Mouse (Mus musculus): Measurements from ENCODE around the gene Otop2. TPM values are rescaled to one million over a fixed set of nuclear protein-coding genes. Genes with fewer than 3 reads are reported as not detected.
A peak's percentile ranks its signal among the peaks of the same experiment; 100 is the strongest.

The Otop2 gene
- polyA plus RNA-seq, 1 experiment from 2014 or later, result not detected

DNA sequence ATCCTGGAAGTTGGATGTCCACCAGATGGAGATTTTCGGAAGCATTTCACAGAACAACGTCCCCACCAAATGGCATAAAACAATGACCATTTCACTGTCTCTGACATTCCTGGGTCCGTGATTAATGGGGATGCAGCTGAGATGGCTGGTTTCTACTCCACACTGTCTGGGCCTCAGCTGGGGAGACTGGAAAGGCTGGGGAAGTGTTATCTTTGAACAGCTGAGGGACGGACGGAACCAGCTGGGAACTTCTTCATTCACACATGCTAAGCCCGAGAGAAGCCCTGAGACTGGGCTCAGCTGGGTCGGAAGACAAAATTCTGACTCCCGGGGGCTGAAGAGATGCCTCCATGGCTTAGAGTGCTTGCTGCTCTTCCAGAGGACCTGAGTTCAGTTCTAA is 64.4 kb downstream of the Otop2 start:
- Histone ChIP-seq H3K4me3 (no peak overlapping the region), H3K36me3 (no peaks in the 10 kb centered on the region), H3K27ac (no peak overlapping the region), H3K9me3 (replicated peaks) (no peaks in the 10 kb centered on the region), H3K4me1 (peaks cover 24% of the 10 kb centered on the region), H3K27me3 (ENCODE audit: low read depth, poor library complexity, severe bottlenecking) (peaks cover 100% of the 10 kb centered on the region)
- DNase-seq (ENCODE audit: low spot score), result no peak
- WGBS, result 63% methylated on average over 8 of the region's 8 CpGs

DNA sequence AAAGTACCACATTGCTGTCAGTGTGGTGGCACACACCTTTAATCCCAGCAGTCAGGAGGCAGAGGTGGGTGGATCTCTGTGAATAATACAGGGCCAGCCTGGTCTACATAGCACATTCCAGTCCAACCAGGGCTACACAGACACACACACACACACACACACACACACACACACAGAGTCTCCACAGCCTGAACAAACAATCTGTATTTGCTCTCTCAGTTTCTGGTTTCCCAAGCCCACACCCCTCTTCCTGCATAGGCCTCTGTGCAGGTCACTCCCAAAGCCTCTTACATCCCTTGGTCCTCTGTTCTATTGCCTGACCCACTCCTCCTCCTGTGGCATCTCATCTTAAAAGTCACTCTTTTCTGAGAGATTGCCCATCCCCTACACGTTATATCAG is 65.1 kb downstream of the Otop2 start:
- 74% methylated on average over 1 of the region's 1 CpGs for WGBS
- no peak for DNase-seq (ENCODE audit: low spot score)
- Histone ChIP-seq H3K36me3 (no peaks in the 10 kb centered on the region), H3K9me3 (replicated peaks) (no peaks in the 10 kb centered on the region), H3K4me1 (peaks cover 18% of the 10 kb centered on the region), H3K27ac (no peak overlapping the region), H3K4me3 (no peak overlapping the region), H3K27me3 (ENCODE audit: low read depth, poor library complexity, severe bottlenecking) (peaks cover 100% of the 10 kb centered on the region)

DNA sequence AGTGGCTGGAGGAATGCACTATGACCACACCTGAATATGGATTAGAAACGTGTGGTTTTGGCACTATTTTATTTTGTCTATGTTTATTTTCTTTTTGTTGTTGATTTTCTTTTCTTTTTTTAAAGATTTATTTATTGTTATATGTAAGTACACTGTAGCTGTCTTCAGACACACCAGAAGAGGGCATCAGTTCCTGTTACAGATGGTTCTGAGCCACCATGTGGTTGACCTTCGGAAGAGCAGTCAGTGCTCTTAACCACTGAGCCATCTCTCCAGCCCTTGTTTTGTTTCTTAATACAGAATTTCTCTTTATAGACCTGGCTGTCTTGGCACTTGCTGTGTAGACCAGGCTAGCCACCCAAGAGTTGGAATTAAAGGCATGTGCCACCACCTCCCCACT is 65.8 kb downstream of the Otop2 start:
- H3K4me1 ChIP-seq, result peaks cover 11% of the 10 kb centered on the region
- no peaks in the 10 kb centered on the region for H3K36me3 ChIP-seq
- H3K27ac ChIP-seq, result no peak overlapping the region
- H3K9me3 ChIP-seq (replicated peaks), result no peaks in the 10 kb centered on the region
- no peak for DNase-seq (ENCODE audit: low spot score)
- WGBS, result 51% methylated on average over 2 of the region's 2 CpGs
- H3K27me3 ChIP-seq (ENCODE audit: low read depth, poor library complexity, severe bottlenecking), result peaks cover 96% of the 10 kb centered on the region
- H3K4me3 ChIP-seq, result no peak overlapping the region

DNA sequence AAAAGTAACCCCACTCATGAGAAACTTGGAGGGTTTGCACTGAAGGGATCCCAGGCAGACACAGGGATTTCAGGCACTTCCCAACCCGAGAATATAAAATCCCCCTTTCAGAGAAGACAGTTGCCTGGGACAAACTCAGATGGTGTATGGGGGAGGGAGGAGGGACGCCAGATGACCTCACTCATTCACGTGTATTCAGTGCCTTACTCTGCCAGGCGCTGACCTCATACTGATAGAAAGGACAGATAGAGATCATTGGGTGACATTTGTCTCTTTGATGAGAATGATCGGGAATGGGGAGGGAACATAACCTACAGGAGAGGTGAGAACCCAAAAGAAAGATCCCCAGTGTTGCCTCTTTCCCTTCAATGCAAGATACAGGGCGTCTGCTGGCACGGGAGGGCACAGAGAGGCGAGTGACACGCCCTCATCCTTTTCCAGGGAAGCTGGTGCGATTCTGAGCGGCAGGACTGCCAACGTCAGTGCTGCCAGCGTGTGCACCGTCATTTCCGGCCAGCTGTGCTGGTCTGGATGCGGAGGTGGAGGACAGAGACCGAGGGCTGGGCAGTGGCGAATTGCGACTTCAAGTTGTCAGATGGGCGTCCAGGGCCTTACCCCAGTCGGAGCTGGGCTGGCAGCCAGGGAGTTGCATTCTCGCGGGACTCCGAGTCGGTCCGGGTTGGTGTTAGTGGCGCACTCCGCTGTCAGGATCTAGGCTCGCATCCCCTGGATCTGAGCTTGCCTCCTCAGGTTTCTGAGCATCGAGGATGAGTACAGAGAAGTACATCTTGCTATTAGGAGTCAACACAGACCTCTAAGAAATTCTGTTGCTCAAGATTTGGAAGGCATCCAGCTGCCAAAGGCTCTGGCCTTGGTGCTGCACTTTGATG is 67.1 kb downstream of the Otop2 start:
- no peaks in the 10 kb centered on the region for H3K36me3 ChIP-seq
- peak; percentile 49 for DNase-seq (ENCODE audit: low spot score)
- H3K4me3 ChIP-seq, result peak overlapping the region; percentile 50
- no peaks in the 10 kb centered on the region for H3K9me3 ChIP-seq (replicated peaks)
- H3K27ac ChIP-seq, result no peak overlapping the region; the same call in 1 of the 2 replicates
- H3K4me1 ChIP-seq, result peaks cover 11% of the 10 kb centered on the region
- 2% methylated on average over 30 of the region's 30 CpGs for WGBS
- H3K27me3 ChIP-seq (ENCODE audit: low read depth, poor library complexity, severe bottlenecking), result peaks cover 83% of the 10 kb centered on the region

DNA sequence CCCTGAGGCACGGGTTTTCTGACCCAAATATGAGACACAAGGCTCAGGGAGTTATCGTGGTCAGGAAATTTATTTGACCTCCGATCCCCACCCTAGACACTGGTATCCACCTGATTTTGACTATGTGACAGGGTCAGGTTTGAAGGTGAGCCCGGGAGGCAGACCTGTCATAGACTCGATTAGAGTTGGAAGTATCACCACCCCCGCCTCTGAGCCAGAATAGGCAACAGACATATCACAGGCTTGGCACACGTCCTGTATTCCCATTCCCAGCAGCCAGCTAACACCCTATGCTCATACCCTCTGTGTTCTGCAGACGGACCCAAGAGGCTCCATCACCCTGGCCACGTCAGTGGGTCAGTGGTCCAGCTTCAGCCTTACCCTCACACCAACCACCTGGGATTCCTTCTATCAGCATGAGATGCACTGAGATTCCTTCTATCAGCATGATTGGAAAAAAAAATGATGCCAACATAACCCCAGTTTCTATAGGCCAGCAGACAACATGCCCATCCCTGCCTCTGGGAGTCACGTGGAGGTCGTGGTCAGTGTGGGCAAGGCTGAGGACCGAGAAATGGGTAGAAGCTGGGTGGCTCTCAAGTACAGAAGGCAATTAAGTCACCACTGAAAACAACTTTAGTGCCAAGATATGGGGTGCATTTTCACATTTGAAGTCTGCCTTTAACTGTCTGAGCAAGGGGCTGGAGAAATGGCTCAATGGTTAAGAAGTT is 67.9 kb downstream of the Otop2 start:
- H3K4me1 ChIP-seq, result peaks cover 11% of the 10 kb centered on the region
- no peak overlapping the region for H3K27ac ChIP-seq
- peaks cover 75% of the 10 kb centered on the region for H3K27me3 ChIP-seq (ENCODE audit: low read depth, poor library complexity, severe bottlenecking)
- no peak for DNase-seq (ENCODE audit: low spot score)
- H3K4me3 ChIP-seq, result peak overlapping the region; percentile 50
- no peaks in the 10 kb centered on the region for H3K9me3 ChIP-seq (replicated peaks)
- H3K36me3 ChIP-seq, result no peaks in the 10 kb centered on the region
- WGBS, result 71% methylated on average over 12 of the region's 12 CpGs

DNA sequence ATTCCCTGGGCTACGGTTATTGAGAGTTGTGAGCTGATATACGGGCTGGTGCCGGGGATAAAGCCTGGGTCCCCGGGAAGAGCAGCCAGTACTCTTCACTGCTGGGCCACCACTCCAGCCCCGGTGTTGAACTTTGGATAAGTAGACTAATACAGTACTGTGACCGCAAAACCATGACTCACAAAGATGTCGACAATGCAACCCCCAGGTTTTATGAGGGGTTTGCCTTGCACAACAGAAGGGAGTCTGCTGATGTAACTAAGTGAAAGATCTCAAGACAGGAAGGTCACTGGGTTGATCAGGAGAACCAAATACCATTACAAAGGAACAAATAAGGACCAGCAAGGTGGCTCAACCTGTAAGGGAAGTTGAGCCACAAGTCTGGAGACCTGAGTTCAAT is 69.8 kb downstream of the Otop2 start:
- H3K27me3 ChIP-seq (ENCODE audit: low read depth, poor library complexity, severe bottlenecking), result peaks cover 56% of the 10 kb centered on the region

DNA sequence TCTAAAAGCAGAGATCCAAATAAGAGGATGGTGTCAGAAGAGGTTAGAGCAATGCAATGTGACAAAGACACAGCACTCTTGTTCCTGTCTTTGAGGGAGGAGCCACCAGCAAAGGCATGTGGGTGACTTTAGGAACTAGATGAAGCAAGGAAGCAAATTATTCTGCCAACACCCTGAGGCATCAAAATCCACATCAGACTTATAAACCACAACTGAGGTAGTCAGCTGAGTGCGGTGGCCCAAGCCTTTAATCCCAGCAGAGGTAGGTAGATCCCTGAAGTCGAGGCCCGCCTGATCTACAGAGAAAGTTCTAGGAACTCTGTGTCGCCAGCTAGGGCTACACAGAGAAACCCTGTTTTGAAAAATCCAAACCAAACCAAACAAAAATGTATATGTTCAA is 70.3 kb downstream of the Otop2 start:
- Histone ChIP-seq H3K27ac (no peak overlapping the region), H3K4me1 (peaks cover 23% of the 10 kb centered on the region), H3K36me3 (no peaks in the 10 kb centered on the region), H3K4me3 (no peak overlapping the region), H3K9me3 (replicated peaks) (no peaks in the 10 kb centered on the region), H3K27me3 (ENCODE audit: low read depth, poor library complexity, severe bottlenecking) (peaks cover 51% of the 10 kb centered on the region)
- WGBS, result 85% methylated on average over 4 of the region's 4 CpGs
- DNase-seq (ENCODE audit: low spot score), result no peak

More for the DNA sequence above, 69.8 kb downstream of the Otop2 start:
- no peak overlapping the region for H3K4me3 ChIP-seq
- DNase-seq (ENCODE audit: low spot score), result no peak
- WGBS, result 72% methylated on average over 7 of the region's 7 CpGs
- H3K27ac ChIP-seq, result no peak overlapping the region
- H3K36me3 ChIP-seq, result no peaks in the 10 kb centered on the region
- peaks cover 19% of the 10 kb centered on the region for H3K4me1 ChIP-seq
- no peaks in the 10 kb centered on the region for H3K9me3 ChIP-seq (replicated peaks)

DNA sequence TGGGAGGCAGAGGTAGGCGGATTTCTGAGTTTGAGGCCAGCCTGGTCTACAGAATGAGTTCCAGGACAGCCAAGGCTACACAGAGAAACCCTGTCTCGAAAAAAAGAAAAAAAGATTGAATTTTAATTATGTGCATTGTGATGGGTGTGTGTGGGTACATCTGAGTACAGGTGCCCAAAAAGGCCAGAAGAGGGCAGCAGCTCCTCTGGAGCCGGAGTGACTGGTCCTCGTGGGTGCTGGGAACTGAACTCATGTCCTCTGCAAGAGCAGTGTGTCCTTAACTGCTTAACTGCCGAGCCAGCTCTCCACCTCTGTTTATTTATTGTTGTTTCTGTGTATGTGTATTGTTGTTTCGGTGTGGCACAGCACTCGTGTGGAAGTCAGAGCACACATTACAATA is 70.9 kb downstream of the Otop2 start:
- H3K36me3 ChIP-seq, result no peaks in the 10 kb centered on the region
- H3K9me3 ChIP-seq (replicated peaks), result no peaks in the 10 kb centered on the region
- no peak overlapping the region for H3K27ac ChIP-seq
- H3K4me3 ChIP-seq, result no peak overlapping the region
- peaks cover 45% of the 10 kb centered on the region for H3K27me3 ChIP-seq (ENCODE audit: low read depth, poor library complexity, severe bottlenecking)
- WGBS, result 89% methylated on average over 7 of the region's 7 CpGs
- DNase-seq (ENCODE audit: low spot score), result no peak
- peaks cover 29% of the 10 kb centered on the region for H3K4me1 ChIP-seq

DNA sequence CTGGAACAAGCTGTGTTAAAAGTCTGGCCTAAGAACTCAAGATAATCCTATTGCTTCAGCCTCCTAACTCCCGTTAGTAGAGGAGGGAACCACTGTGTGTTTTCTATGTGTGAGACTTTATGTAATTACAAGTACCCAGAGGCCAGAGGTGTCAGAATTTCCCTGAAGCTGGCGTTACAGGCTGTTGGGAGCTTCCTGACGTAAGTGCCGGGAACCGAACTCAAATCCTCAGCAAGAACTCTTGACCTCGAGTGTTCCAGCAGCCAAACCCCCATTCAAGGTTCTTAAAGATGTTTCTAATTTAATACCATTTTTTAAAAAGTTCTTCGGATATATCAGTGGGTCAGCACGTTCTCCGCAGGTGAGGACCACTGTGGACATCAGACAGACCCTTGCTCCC is 74.3 kb downstream of the Otop2 start:
- peak; percentile 42 for DNase-seq (ENCODE audit: low spot score)
- peak overlapping the region; percentile 96 for H3K4me3 ChIP-seq

More for the DNA sequence above, 74.3 kb downstream of the Otop2 start:
- Histone ChIP-seq H3K27ac (peak overlapping the region; percentile 99), H3K27me3 (ENCODE audit: low read depth, poor library complexity, severe bottlenecking) (peaks cover 20% of the 10 kb centered on the region), H3K36me3 (0 out of 2 replicates have a peak, but pooled peaks cover 3% of the 10 kb centered on the region), H3K4me1 (peaks cover 45% of the 10 kb centered on the region), H3K9me3 (replicated peaks) (no peaks in the 10 kb centered on the region)
- whole genome bisulfite sequencing, result 10% methylated on average over 9 of the region's 9 CpGs

Other genes starting within 250 kb of the Otop2 start
- not detected in 2 replicates for gene Cd300e, start 245.0 kb upstream of the Otop2 start, polyA plus RNA-seq (2016; fragmentation: Nextera tagmentation; extraction: Ambion mirVana)
- 0.95 and 1.8 TPM in 2 replicates for gene Rab37, start 215.7 kb upstream of the Otop2 start, polyA plus RNA-seq (2016; fragmentation: Nextera tagmentation; extraction: Ambion mirVana)
- gene Cd300lf, start 173.2 kb upstream of the Otop2 start, polyA plus RNA-seq (2016; fragmentation: Nextera tagmentation; extraction: Ambion mirVana), result 0.06 TPM in 1 of 2 replicates, not detected in the other
- 30.7 and 32.2 TPM in 2 replicates for gene Slc9a3r1, start 143.8 kb upstream of the Otop2 start, polyA plus RNA-seq (2016; fragmentation: Nextera tagmentation; extraction: Ambion mirVana)
- gene Tmem104, start 119.7 kb upstream of the Otop2 start, polyA plus RNA-seq (2016; fragmentation: Nextera tagmentation; extraction: Ambion mirVana), result 9.1 and 9.8 TPM in 2 replicates
- gene Nat9, start 119.3 kb upstream of the Otop2 start, polyA plus RNA-seq (2016; fragmentation: Nextera tagmentation; extraction: Ambion mirVana), result 15.6 and 22.7 TPM in 2 replicates
- gene Grin2c, start 39.9 kb upstream of the Otop2 start, polyA plus RNA-seq (2016; fragmentation: Nextera tagmentation; extraction: Ambion mirVana), result 0.11 and 0.34 TPM in 2 replicates
- 18.2 and 19.3 TPM in 2 replicates for gene Fdxr, start 30.1 kb upstream of the Otop2 start, polyA plus RNA-seq (2016; fragmentation: Nextera tagmentation; extraction: Ambion mirVana)
- 0.06 and 0.13 TPM in 2 replicates for gene Fads6, start 9.5 kb upstream of the Otop2 start, polyA plus RNA-seq (2016; fragmentation: Nextera tagmentation; extraction: Ambion mirVana)
- not detected in 2 replicates for gene Ush1g, start 14.9 kb downstream of the Otop2 start, polyA plus RNA-seq (2016; fragmentation: Nextera tagmentation; extraction: Ambion mirVana)
- not detected in 2 replicates for gene Otop3, start 27.6 kb downstream of the Otop2 start, polyA plus RNA-seq (2016; fragmentation: Nextera tagmentation; extraction: Ambion mirVana)
- 2.8 and 2.9 TPM in 2 replicates for gene Hid1, start 60.6 kb downstream of the Otop2 start, polyA plus RNA-seq (2016; fragmentation: Nextera tagmentation; extraction: Ambion mirVana)
- gene Cdr2l, start 74.8 kb downstream of the Otop2 start, polyA plus RNA-seq (2016; fragmentation: Nextera tagmentation; extraction: Ambion mirVana), result 15.2 and 16.4 TPM in 2 replicates
- gene Mrpl58, start 96.6 kb downstream of the Otop2 start, polyA plus RNA-seq (2016; fragmentation: Nextera tagmentation; extraction: Ambion mirVana), result 202 and 220 TPM in 2 replicates
- gene Atp5h, start 112.8 kb downstream of the Otop2 start, polyA plus RNA-seq (2016; fragmentation: Nextera tagmentation; extraction: Ambion mirVana), result 862 and 900 TPM in 2 replicates
- gene Kctd2, start 113.0 kb downstream of the Otop2 start, polyA plus RNA-seq (2016; fragmentation: Nextera tagmentation; extraction: Ambion mirVana), result 13.6 and 18.3 TPM in 2 replicates
- gene Trim80, start 133.4 kb downstream of the Otop2 start, polyA plus RNA-seq (2016; fragmentation: Nextera tagmentation; extraction: Ambion mirVana), result 0.18 and 0.26 TPM in 2 replicates
- 0.23 and 0.25 TPM in 2 replicates for gene Slc16a5, start 155.3 kb downstream of the Otop2 start, polyA plus RNA-seq (2016; fragmentation: Nextera tagmentation; extraction: Ambion mirVana)
- 7.0 and 9.9 TPM in 2 replicates for gene Armc7, start 168.5 kb downstream of the Otop2 start, polyA plus RNA-seq (2016; fragmentation: Nextera tagmentation; extraction: Ambion mirVana)
- 66.2 and 83.5 TPM in 2 replicates for gene Nt5c, start 184.7 kb downstream of the Otop2 start, polyA plus RNA-seq (2016; fragmentation: Nextera tagmentation; extraction: Ambion mirVana)
- 483 and 492 TPM in 2 replicates for gene Jpt1, start 207.2 kb downstream of the Otop2 start, polyA plus RNA-seq (2016; fragmentation: Nextera tagmentation; extraction: Ambion mirVana)
- 1,406 and 1,458 TPM in 2 replicates for gene Sumo2, start 229.1 kb downstream of the Otop2 start, polyA plus RNA-seq (2016; fragmentation: Nextera tagmentation; extraction: Ambion mirVana)